Mouse (Mus musculus) hindbrain, embryonic 13.5 days (tissue): ENCODE results near the gene Cfap221. TPM values are rescaled to one million over a fixed set of nuclear protein-coding genes. Genes with fewer than 3 reads are reported as not detected.
A peak's percentile ranks its signal among the peaks of the same experiment; 100 is the strongest.

Experiments
- ATAC-seq: fragments of 200-750 bp; cut with Nextera tagmentation; 2 replicates; pipeline ENCODE4 v1.8.0; 2017; ENCODE audit warnings: moderate TSS enrichment; ENCODE audit not compliant: low FRiP score
- H3K27ac ChIP-seq: fragments of 300-500 bp; sonication (generic); 2 replicates; pipeline ENCODE4 v1.5.1; 2015; ENCODE audit warnings: inconsistent platforms, mild to moderate bottlenecking, moderate library complexity
- H3K27me3 ChIP-seq: fragments of 300-500 bp; sonication (generic); 2 replicates; pipeline ENCODE4 v1.6.1; 2015; ENCODE audit warnings: mild to moderate bottlenecking, inconsistent platforms
- H3K36me3 ChIP-seq: fragments of 300-500 bp; sonication (generic); 2 replicates; pipeline ENCODE4 v1.6.1; 2015; ENCODE audit warnings: mild to moderate bottlenecking, inconsistent platforms
- H3K4me1 ChIP-seq: fragments of 300-500 bp; sonication (generic); replicated peaks from 2 replicates; pipeline ENCODE4 v1.6.1; 2015; ENCODE audit warnings: inconsistent platforms
- H3K4me2 ChIP-seq: fragments of 300-500 bp; sonication (generic); 2 replicates; pipeline ENCODE4 v1.6.1; 2015; ENCODE audit warnings: inconsistent platforms, mild to moderate bottlenecking, moderate library complexity
- H3K4me3 ChIP-seq: fragments of 300-500 bp; sonication (generic); 2 replicates; pipeline ENCODE4 v1.5.1; 2015; ENCODE audit warnings: mild to moderate bottlenecking, inconsistent platforms
- H3K9ac ChIP-seq: fragments of 300-500 bp; sonication (generic); 2 replicates; pipeline ENCODE4 v1.6.1; 2015; ENCODE audit warnings: mild to moderate bottlenecking, inconsistent platforms
- H3K9me3 ChIP-seq: fragments of 300-500 bp; sonication (generic); 2 replicates; pipeline ENCODE4 v1.6.1; 2016; ENCODE audit warnings: inconsistent platforms
- WGBS: fragments of 180-500 bp; shearing (Covaris S2); methylation state at CpG from one replicate; pipeline ENCODE4 v1.1.7; 2015; 5-methylcytosine and 5-hydroxymethylcytosine counted together
- polyA plus RNA-seq: library from polyadenylated mRNA; unstranded; fragments of >200 nt; fragmentation: Nextera tagmentation; extraction: Ambion mirVana; gene quantifications from 2 replicates; pipeline ENCODE4 v1.2.1, GENCODE M21; 2015

The Cfap221 gene
- polyA plus RNA-seq, 1 experiment from 2014 or later = 0.45 TPM

GRCm38 (mm10) chr1:120024331-120025049, 27.5 kb upstream of the Cfap221 start:
- H3K27ac ChIP-seq = no peak overlapping the region

GRCm38 (mm10) chr1:120021951-120022350, 24.9 kb upstream of the Cfap221 start:
- ATAC-seq = no peak
- Histone ChIP-seq H3K9me3 (no peaks in the 10 kb centered on the region), H3K4me3 (no peak overlapping the region), H3K36me3 (no peaks in the 10 kb centered on the region), H3K4me1 (no peaks in the 10 kb centered on the region; the same call in 1 of the 2 replicates), H3K27ac (no peak overlapping the region), H3K9ac (no peak overlapping the region), H3K27me3 (no peaks in the 10 kb centered on the region), H3K4me2 (no peak overlapping the region)
- WGBS = 93% methylated on average over 17 of the region's 17 CpGs

More at GRCm38 (mm10) chr1:120024331-120025049, 27.5 kb upstream of the Cfap221 start:
- 73% methylated on average over 10 of the region's 10 CpGs for WGBS
- no peak for ATAC-seq
- H3K36me3 ChIP-seq = no peaks in the 10 kb centered on the region
- no peaks in the 10 kb centered on the region for H3K27me3 ChIP-seq
- H3K9ac ChIP-seq = no peak overlapping the region
- no peaks in the 10 kb centered on the region for H3K9me3 ChIP-seq
- no peaks in the 10 kb centered on the region for H3K4me1 ChIP-seq
- H3K4me3 ChIP-seq = no peak overlapping the region
- H3K4me2 ChIP-seq = no peak overlapping the region

- H3K27ac ChIP-seq = no peak overlapping the region
- no peak overlapping the region for H3K4me3 ChIP-seq
- no peaks in the 10 kb centered on the region for H3K9me3 ChIP-seq
- H3K36me3 ChIP-seq = no peaks in the 10 kb centered on the region
- no peak overlapping the region for H3K9ac ChIP-seq
- no peaks in the 10 kb centered on the region for H3K27me3 ChIP-seq
- H3K4me2 ChIP-seq = no peak overlapping the region
- no peaks in the 10 kb centered on the region; the same call in 1 of the 2 replicates for H3K4me1 ChIP-seq
- WGBS = 83% methylated on average over 7 of the region's 7 CpGs
- no peak for ATAC-seq
Observed at GRCm38 (mm10) chr1:120020322-120020897, 23.4 kb upstream of the Cfap221 start.

- Histone ChIP-seq H3K4me1 (no peaks in the 10 kb centered on the region; the same call in 1 of the 2 replicates), H3K27me3 (no peaks in the 10 kb centered on the region), H3K9ac (no peak overlapping the region), H3K36me3 (no peaks in the 10 kb centered on the region), H3K9me3 (no peaks in the 10 kb centered on the region), H3K4me2 (no peak overlapping the region), H3K4me3 (no peak overlapping the region), H3K27ac (no peak overlapping the region; the same call in 1 of the 2 replicates)
- WGBS = 93% methylated on average over 12 of the region's 12 CpGs
- no peak for ATAC-seq
Observed at GRCm38 (mm10) chr1:120019428-120019827, 22.4 kb upstream of the Cfap221 start.

- ATAC-seq = 0 out of 2 replicates have a peak, but pooled peaks have one; percentile 17
- 62% methylated on average over 3 of the region's 3 CpGs for WGBS
Observed at GRCm38 (mm10) chr1:120018900-120019299, 21.9 kb upstream of the Cfap221 start.

GRCm38 (mm10) chr1:120016240-120016639, 19.2 kb upstream of the Cfap221 start:
- H3K27me3 ChIP-seq = no peaks in the 10 kb centered on the region
- no peaks in the 10 kb centered on the region for H3K36me3 ChIP-seq
- no peak overlapping the region for H3K4me3 ChIP-seq
- WGBS = 83% methylated on average over 2 of the region's 2 CpGs
- no peak overlapping the region for H3K27ac ChIP-seq
- no peak for ATAC-seq
- H3K4me1 ChIP-seq = no peaks in the 10 kb centered on the region; the same call in 1 of the 2 replicates
- no peak overlapping the region for H3K4me2 ChIP-seq
- H3K9ac ChIP-seq = no peak overlapping the region
- H3K9me3 ChIP-seq = no peaks in the 10 kb centered on the region

More at GRCm38 (mm10) chr1:120018900-120019299, 21.9 kb upstream of the Cfap221 start:
- no peaks in the 10 kb centered on the region for H3K36me3 ChIP-seq
- H3K27ac ChIP-seq = no peak overlapping the region; the same call in 1 of the 2 replicates
- no peaks in the 10 kb centered on the region for H3K9me3 ChIP-seq
- no peak overlapping the region for H3K4me3 ChIP-seq
- no peaks in the 10 kb centered on the region; the same call in 1 of the 2 replicates for H3K4me1 ChIP-seq
- H3K27me3 ChIP-seq = no peaks in the 10 kb centered on the region
- H3K4me2 ChIP-seq = no peak overlapping the region
- H3K9ac ChIP-seq = no peak overlapping the region

- Histone ChIP-seq H3K9me3 (no peaks in the 10 kb centered on the region), H3K27me3 (peaks cover 8% of the 10 kb centered on the region; the same call in 1 of the 2 replicates), H3K27ac (no peak overlapping the region), H3K4me1 (peaks cover 3% of the 10 kb centered on the region), H3K9ac (no peak overlapping the region), H3K36me3 (no peaks in the 10 kb centered on the region), H3K4me2 (no peak overlapping the region), H3K4me3 (no peak overlapping the region)
- no peak for ATAC-seq
Observed at GRCm38 (mm10) chr1:120013111-120013510, 16.1 kb upstream of the Cfap221 start.

GRCm38 (mm10) chr1:120012638-120013037, 15.6 kb upstream of the Cfap221 start:
- Histone ChIP-seq H3K27me3 (peaks cover 13% of the 10 kb centered on the region), H3K27ac (no peak overlapping the region), H3K9ac (no peak overlapping the region), H3K4me1 (peaks cover 8% of the 10 kb centered on the region), H3K9me3 (no peaks in the 10 kb centered on the region), H3K36me3 (no peaks in the 10 kb centered on the region), H3K4me2 (no peak overlapping the region), H3K4me3 (no peak overlapping the region)
- 80% methylated on average over 12 of the region's 12 CpGs for WGBS
- no peak for ATAC-seq

GRCm38 (mm10) chr1:120007851-120008588, 11.0 kb upstream of the Cfap221 start:
- H3K27me3 ChIP-seq = peaks cover 30% of the 10 kb centered on the region
- peak overlapping the region; percentile 64; the same call in 1 of the 2 replicates for H3K9ac ChIP-seq
- 24% methylated on average over 11 of the region's 11 CpGs for WGBS
- H3K4me2 ChIP-seq = peak overlapping the region; percentile 74
- peak overlapping the region; percentile 46 for H3K4me3 ChIP-seq
- no peaks in the 10 kb centered on the region for H3K9me3 ChIP-seq
- peaks cover 22% of the 10 kb centered on the region for H3K4me1 ChIP-seq
- ATAC-seq = no peak
- H3K36me3 ChIP-seq = no peaks in the 10 kb centered on the region
- no peak overlapping the region for H3K27ac ChIP-seq

- Histone ChIP-seq H3K4me2 (peak within 1 kb of the TSS; percentile 74), H3K27ac (no peak within 1 kb of the TSS), H3K36me3 (no peaks in the 10 kb centered on the region), H3K9me3 (no peaks in the 10 kb centered on the region), H3K27me3 (peaks cover 30% of the 10 kb centered on the region), H3K4me3 (peak within 1 kb of the TSS; percentile 46), H3K4me1 (peaks cover 22% of the 10 kb centered on the region), H3K9ac (peak within 1 kb of the TSS; percentile 64)
- peak; percentile 73 for ATAC-seq
- WGBS = under 1% methylated on average over 39 of the region's 39 CpGs
Observed at GRCm38 (mm10) chr1:120006844-120007790, 10.1 kb upstream of the Cfap221 start, which contains the start of gene Sctr. TSS of gene Sctr (plus strand) at chr1:120006894.

GRCm38 (mm10) chr1:119997644-119998043, 610 bp upstream of the Cfap221 start:
- WGBS = 30% methylated on average over 5 of the region's 5 CpGs
- peak overlapping the region; percentile 65 for H3K4me2 ChIP-seq
- ATAC-seq = no peak; the same call in 1 of the 2 replicates

More at GRCm38 (mm10) chr1:119997644-119998043, 610 bp upstream of the Cfap221 start:
- H3K27ac ChIP-seq = no peak overlapping the region
- peaks cover 6% of the 10 kb centered on the region for H3K4me1 ChIP-seq
- no peaks in the 10 kb centered on the region for H3K9me3 ChIP-seq
- H3K4me3 ChIP-seq = peak overlapping the region; percentile 36; the same call in 1 of the 2 replicates
- H3K27me3 ChIP-seq = 0 out of 2 replicates have a peak, but pooled peaks cover 2% of the 10 kb centered on the region
- no peak overlapping the region for H3K9ac ChIP-seq
- H3K36me3 ChIP-seq = no peaks in the 10 kb centered on the region
